ENCODE assay signal across 17 mouse cellular contexts in the genomic region with DNA sequence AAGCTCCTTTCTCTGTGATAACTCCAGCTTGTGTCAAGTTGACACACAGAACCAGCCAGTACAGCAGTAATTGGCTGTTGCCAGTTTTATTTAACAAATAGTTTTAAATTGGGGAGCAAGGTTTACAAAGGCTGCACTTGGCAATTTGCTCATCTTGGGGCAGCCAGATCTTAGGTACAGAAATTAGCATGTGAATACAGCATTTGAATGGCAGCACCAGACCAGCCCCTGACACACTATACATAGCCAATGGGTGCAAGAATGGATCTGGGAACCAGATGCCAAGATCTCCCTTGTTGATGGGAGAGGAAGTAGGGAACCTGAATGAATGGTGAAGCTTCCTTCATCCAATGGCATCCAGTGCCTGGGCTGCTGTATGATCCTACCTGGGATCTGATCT.
"Had no signal": no experiment of that assay in that cellular context is flagged by ENCODE, and none has a peak within 500 bp of the region (broad histone marks: within the 10 kb centered on the region; RNA-seq: fewer than 3 reads in every experiment).

No protein-coding gene starts in this region.

- DNase-seq: kidney, postnatal 14 days; kidney, postnatal 4 days; left cerebral cortex, postnatal 4 days; liver, postnatal 0 days; lung, embryonic 14.5 days; thymus, adult 18-20 months; thymus, postnatal 36 days had no signal

- H3K9me3 ChIP-seq: limb, embryonic 15.5 days; midbrain, embryonic 12.5 days; midbrain, embryonic 15.5 days; neural tube, embryonic 13.5 days had no signal

- H3K4me2 ChIP-seq: limb, embryonic 12.5 days; limb, embryonic 15.5 days; liver, embryonic 11.5 days; lung, embryonic 14.5 days; midbrain, embryonic 12.5 days; midbrain, embryonic 15.5 days; neural tube, embryonic 13.5 days had no signal

- H3K36me3 ChIP-seq: limb, embryonic 12.5 days; limb, embryonic 15.5 days; midbrain, embryonic 12.5 days; midbrain, embryonic 15.5 days; neural tube, embryonic 13.5 days had no signal

- H3K4me3 ChIP-seq: limb, embryonic 12.5 days; limb, embryonic 15.5 days; midbrain, embryonic 12.5 days; midbrain, embryonic 15.5 days; myocyte; neural tube, embryonic 13.5 days had no signal

- ATAC-seq: liver, postnatal 0 days; lung, postnatal 0 days; midbrain, embryonic 15.5 days had no signal

- H3K4me1 ChIP-seq: limb, embryonic 15.5 days had no signal

- H3K27me3 ChIP-seq: limb, embryonic 15.5 days; midbrain, embryonic 12.5 days; midbrain, embryonic 15.5 days; neural tube, embryonic 13.5 days had no signal

- H3K9ac ChIP-seq: limb, embryonic 12.5 days; limb, embryonic 15.5 days; liver, embryonic 14.5 days; liver, postnatal 0 days; lung, embryonic 14.5 days; midbrain, embryonic 12.5 days; midbrain, embryonic 15.5 days; neural tube, embryonic 13.5 days had no signal

- H3K27ac ChIP-seq: limb, embryonic 12.5 days; limb, embryonic 15.5 days; liver, embryonic 14.5 days; macrophage; midbrain, embryonic 12.5 days; midbrain, embryonic 15.5 days; neural tube, embryonic 13.5 days had no signal
